Mouse (Mus musculus): ENCODE results near the gene Ubc.

DNA sequence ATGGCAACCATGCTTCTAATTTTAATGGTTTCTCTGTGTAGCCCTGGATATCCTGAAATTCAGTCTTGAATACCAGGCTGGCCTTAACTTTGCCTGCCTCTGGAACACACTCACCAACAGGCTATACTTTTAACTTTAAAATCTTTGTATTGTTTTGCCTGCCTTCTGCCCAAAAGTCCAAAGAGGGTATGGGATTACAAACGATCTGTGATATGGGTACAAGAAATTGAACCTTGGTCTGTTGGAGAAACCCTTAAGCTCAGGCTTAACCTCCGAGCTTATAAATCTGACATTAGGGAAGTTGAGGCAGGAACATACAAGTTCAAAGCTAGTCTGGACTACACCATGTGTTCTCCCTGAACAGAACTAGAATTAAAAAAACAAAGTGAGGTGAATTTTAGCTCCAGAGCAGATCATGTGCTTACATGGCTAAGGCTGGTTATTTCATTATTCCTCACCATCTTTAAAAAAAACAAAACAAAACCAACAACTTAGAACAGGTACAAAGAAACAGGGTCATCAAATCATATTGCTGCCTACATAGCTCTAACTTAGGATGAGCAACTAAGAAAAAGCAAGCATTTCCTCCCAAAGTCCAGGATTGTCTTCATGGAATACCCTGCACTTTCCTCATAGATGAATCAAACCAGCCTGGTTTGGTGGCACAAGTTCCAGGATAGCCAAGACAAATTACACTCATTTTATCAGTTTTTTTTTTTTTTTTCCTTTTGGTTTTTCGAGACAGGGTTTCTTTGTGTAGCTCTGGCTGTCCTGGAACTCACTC, 6.2 kb downstream of the Ubc start:
- TF ChIP-seq EP300 (IDR thresholded peaks at IDR 0.05; ENCODE audit: low read depth) (no peak), CTCF (IDR thresholded peaks at IDR 0.05; ENCODE audit: low read depth) (no peak)
